Mouse (Mus musculus) liver, adult (tissue): ENCODE results near the gene Bach2.

ENCODE experiments used
- GATA4 ChIP-seq: IDR thresholded peaks from 2 replicates; pipeline ENCODE4 v1.6.1; 2014; ENCODE audit warnings: mild to moderate bottlenecking, low read length; ENCODE audit not compliant: insufficient replicate concordance

The Bach2 gene

DNA sequence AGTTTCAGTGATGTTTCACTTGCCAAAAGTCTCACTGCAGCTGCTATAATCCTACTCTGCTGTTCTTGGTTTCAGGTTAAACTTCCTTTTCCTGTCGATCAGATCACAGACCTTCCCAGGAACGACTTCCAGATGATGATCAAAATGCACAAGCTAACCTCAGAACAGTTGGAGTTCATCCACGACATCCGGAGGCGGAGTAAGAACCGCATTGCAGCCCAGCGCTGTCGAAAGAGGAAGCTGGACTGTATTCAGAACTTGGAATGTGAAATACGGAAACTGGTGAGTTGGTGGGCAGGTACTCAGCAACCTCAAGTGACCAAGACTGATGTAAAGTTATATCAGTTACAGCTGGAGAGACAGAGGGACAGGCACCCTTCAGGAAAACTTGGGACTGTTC is 336.6 kb downstream of the Bach2 start:
- TF ChIP-seq GATA4 = no peak

GRCm38 (mm10) chr4:32579850-32580249 is 341.2 kb downstream of the Bach2 start:
- no peak for TF ChIP-seq GATA4

DNA sequence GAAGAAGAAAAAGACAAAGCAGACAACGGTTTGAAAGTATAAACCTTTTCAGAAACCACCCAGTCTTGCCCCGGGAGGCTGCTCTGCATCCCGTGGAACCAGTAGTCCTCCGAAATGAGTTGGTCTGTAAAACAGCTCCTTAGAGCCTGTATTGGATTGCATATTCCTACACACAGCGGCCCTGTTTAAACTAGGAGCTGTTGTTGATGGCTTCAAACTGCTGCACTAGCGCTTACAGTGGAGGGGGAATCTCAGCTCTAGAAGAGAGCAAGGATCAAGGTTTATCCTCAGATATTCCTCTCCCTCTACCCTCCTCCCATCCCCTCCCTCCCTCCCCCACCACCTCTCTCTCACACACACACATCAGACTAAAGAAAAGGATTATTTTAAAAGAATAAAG is 345.6 kb downstream of the Bach2 start:
- no peak for TF ChIP-seq GATA4

DNA sequence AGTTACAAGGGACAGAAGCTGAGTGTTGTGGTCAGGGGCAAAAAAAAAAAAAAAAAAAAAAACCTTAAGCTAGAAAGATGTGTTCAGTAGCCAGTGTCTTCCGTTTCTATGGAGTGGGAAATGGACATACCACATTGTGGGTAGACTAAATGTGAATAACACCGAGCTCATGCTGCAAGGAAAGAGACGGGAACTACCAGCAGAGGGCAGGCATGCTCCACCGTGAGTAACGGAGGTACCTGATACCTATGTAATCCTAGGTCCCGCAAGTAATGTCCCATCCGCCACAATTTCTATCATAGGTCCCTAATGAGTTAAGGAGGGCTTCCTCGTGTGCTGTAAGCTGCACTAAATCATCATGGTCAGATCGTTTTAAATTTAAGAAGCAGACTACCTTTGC is 348.0 kb downstream of the Bach2 start:
- no peak for TF ChIP-seq GATA4

DNA sequence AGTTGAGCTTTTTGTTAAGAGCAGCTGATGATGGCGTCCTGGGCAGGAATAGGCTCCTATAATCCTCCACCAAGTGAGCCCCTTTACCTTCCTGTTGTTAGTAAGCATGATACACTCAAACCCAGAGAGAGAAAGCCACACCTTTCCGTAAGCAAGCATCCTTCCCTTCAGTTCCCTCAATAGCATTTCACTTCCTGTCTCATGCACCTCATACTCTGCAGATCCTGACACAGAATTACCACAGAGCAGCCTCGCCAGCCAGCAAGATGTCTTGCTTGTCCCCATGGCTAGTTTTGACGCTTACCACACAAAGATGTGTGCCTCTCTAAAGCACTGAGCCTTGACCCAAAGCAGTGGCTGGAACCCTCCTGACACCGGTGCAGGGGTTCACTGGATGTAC is 348.9 kb downstream of the Bach2 start:
- no peak for TF ChIP-seq GATA4

GRCm38 (mm10) chr4:32588237-32588636 is 349.6 kb downstream of the Bach2 start:
- TF ChIP-seq GATA4 = no peak

DNA sequence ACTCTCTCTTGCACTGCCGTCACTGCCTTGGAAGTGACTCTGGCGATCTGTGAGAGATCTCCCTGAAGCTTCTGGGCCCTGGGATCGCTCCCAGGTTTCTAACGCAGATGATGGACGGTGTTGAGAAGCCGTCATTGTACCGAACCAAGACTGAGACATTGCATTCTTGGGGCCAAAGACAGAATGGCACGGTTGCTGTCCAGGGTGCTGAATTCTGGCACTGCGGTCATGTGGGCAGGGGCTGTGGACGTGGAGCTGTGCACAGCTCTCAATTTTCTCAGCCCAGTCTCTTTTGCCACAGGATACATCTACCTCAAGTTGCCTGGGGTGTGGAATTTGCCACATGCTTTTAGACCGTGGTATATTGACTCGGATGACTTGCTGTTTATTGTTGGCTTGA is 362.5 kb downstream of the Bach2 start:
- TF ChIP-seq GATA4 = no peak

- no peak for TF ChIP-seq GATA4
Observed at GRCm38 (mm10) chr4:32602660-32603059, 364.1 kb downstream of the Bach2 start, which contains the start of gene Gja10. TSS of gene Gja10 (minus strand) at chr4:32602760.

DNA sequence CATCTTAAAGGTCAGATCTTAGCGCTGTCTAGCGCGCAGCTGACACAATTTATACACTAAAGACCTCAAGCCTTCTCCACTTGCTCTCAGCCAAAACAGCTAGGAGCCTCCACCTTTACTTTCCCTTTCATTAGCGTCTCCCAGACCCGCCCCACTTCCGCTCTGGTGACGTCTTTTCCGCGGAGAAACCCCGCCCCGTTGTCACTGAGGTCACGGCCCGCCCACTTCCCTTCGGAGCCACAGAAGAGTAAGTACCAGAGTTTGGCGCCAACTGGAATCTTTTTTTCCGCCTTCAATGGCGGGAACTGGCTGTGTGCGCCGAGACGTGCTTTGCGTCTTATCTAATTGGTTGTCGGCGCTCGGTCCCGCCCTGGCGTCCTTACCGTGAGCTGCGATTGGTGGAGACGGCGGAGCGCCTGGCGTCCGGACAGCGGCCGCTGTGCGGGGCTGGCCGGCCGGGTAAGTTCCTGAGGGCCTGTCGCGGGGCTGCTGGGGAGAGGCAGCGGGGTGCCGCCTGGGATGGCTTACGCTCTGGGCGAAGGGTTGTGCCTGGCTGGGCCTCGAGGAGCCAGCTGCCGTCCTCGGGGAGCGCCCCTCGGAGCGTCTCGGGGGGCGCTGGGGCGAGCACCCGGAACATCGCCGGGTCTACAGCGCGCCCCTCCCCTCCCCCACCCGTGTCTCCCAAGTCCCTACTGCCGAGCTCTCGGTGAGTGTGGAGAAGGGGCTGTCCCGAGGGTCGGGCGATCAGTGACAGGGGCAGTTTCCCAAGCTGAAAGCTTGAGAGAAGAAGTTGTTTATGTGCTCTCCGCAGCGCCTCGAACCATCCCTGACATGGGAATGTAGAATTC is 376.7 kb downstream of the Bach2 start, which contains the start of gene Casp8ap2:
Gene Casp8ap2, plus strand, starts transcription at position 418 of the 848 bp plus-strand sequence.
- TF ChIP-seq GATA4 = 0 out of 2 replicates have a peak, but pooled peaks have one; percentile 42

- TF ChIP-seq GATA4 = no peak
Observed at GRCm38 (mm10) chr4:32621637-32622036, 383.0 kb downstream of the Bach2 start.
